ENCODE assay signal across 7 mouse cellular contexts in the genomic region with DNA sequence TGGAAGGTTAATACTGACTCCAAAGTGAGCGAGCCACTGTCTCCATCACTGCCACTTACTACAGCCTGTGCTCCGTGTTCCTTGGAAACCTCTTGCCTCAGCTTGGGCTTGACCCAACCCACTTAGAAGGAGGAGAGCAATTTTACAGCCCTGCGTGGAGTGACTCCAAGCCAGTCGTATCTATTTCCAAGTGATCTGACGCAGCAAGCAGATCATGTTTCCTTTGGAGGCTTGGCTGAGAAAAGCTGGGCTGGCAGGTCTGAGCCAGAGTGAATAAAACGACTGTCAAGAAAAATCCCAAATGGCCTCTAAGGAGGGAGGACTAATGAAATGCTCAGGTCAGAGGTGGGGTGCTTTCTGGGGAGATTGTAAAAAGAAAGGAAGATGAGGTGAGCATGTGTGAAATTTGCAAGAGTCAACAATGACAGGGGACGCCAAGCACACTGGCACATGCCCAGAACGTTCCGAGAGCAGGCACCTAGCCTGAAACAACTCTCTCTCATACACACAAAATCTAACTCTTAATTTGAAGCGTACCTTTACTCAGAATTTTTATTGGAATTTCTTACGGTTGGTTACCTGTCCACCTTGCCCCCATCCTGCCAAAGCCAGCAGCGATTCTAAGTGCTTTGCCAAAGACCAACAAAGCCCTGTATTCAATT.
A peak's percentile ranks its signal among the peaks of the same experiment; 100 is the strongest.
DNase-seq lines count a peak whose midpoint lies in the region.

No protein-coding gene starts in this region.

- H3K27me3 ChIP-seq in heart, embryonic 10.5 days (ENCODE audit: insufficient read depth, poor library complexity, severe bottlenecking), result no peaks in the 10 kb centered on the region

- WGBS in heart, embryonic 10.5 days, result 63% methylated on average over 12 of the region's 12 CpGs

- H3K4me1 ChIP-seq in heart, embryonic 10.5 days, result peaks cover 19% of the 10 kb centered on the region

- no peak overlapping the region for H3K4me3 ChIP-seq in heart, embryonic 10.5 days

- no peaks in the 10 kb centered on the region for H3K36me3 ChIP-seq in heart, embryonic 10.5 days

- no peaks in the 10 kb centered on the region for H3K9me3 ChIP-seq in heart, embryonic 10.5 days

- peak; percentile 95 for DNase-seq in NIH3T3 (ENCODE audit: low read depth)
- peak; percentile 40 for DNase-seq in embryo, embryonic 11.5 days (ENCODE audit: low read depth, low spot score)
- DNase-seq in heart, embryonic 10.5 days (ENCODE audit: low spot score), result peak; percentile 75
- peak; percentile 82 for DNase-seq in kidney, postnatal 14 days
- DNase-seq in skeletal muscle tissue, adult 2 months (ENCODE audit: low read depth, low spot score), result peak; percentile 97
- DNase-seq in right cerebral cortex, postnatal 25 days, result no peak
- no peak for DNase-seq in layer of hippocampus, adult 8-10 months (ENCODE audit: low spot score in 2 of 2)

- H3K27ac ChIP-seq in heart, embryonic 10.5 days, result no peak overlapping the region

Comparison
In these comparisons a context has a peak if more than half of its experiments do, and no peak if none do; other contexts are left out.
1. DNase-seq: peak in NIH3T3 (single experiment), embryo, embryonic 11.5 days (single experiment), heart, embryonic 10.5 days (single experiment), kidney, postnatal 14 days (single experiment) and skeletal muscle tissue, adult 2 months (single experiment); none in right cerebral cortex, postnatal 25 days (single experiment) and layer of hippocampus, adult 8-10 months (0 of 2).